Mouse (Mus musculus) MEL (cell line): ENCODE data around the gene Olfr331.
"Not testable (repeated sequence)": the region's sequence is repeated elsewhere in the genome, so short reads cannot be mapped to it uniquely, and the experiment has no call there.

Source experiments
- CTCF ChIP-seq, 3 experiments: IDR thresholded peaks in 2 of 3; conservative IDR thresholded peaks in 1 of 3; 2 replicates each; pipeline ENCODE4 v1.5.1; 2011 to 2012; ENCODE audit warnings: low read length in 3 of 3, low read depth in 2 of 3, mild to moderate bottlenecking in 2 of 3, improper control_type of control experiment in 1 of 3, inconsistent platforms in 1 of 3, mixed read lengths in 1 of 3, moderate library complexity in 1 of 3; ENCODE audit not compliant: control insufficient read depth in 1 of 3, insufficient read depth in 1 of 3, poor library complexity in 1 of 3, severe bottlenecking in 1 of 3
- HCFC1 ChIP-seq: IDR thresholded peaks from 2 replicates; pipeline ENCODE4 v1.6.1; 2012; ENCODE audit warnings: low read depth, mild to moderate bottlenecking, inconsistent platforms, low read length, improper control_type of control experiment, moderate library complexity
- JUND ChIP-seq: IDR thresholded peaks from 2 replicates; pipeline ENCODE4 v1.6.1; 2011; ENCODE audit warnings: low read depth, mild to moderate bottlenecking, improper control_type of control experiment, low read length
- MAFK ChIP-seq: IDR thresholded peaks from 2 replicates; pipeline ENCODE4 v1.6.1; 2011; ENCODE audit warnings: low read depth, mild to moderate bottlenecking, low read length, improper control_type of control experiment, borderline replicate concordance
- MAX ChIP-seq: IDR thresholded peaks from 2 replicates; pipeline ENCODE4 v1.6.1; 2011; ENCODE audit warnings: low read length, improper control_type of control experiment
- MYC ChIP-seq: IDR thresholded peaks from 2 replicates; pipeline ENCODE4 v1.6.1; 2011; ENCODE audit warnings: low read depth, mild to moderate bottlenecking, low read length, improper control_type of control experiment, moderate library complexity
- POLR2A ChIP-seq, 2 experiments: IDR thresholded peaks; 2 replicates each; pipeline ENCODE4 v1.6.1; 2011 to 2012; ENCODE audit warnings: low read length in 2 of 2, mild to moderate bottlenecking in 2 of 2, control low read depth in 1 of 2, improper control_type of control experiment in 1 of 2, low read depth in 1 of 2, moderate library complexity in 1 of 2; ENCODE audit not compliant: control insufficient read depth in 1 of 2, insufficient read depth in 1 of 2, poor library complexity in 1 of 2
- RCOR1 ChIP-seq: IDR thresholded peaks from 2 replicates; pipeline ENCODE4 v1.6.1; 2012; ENCODE audit warnings: low read depth, mild to moderate bottlenecking, inconsistent platforms, low read length, improper control_type of control experiment
- TBP ChIP-seq: IDR thresholded peaks from 2 replicates; pipeline ENCODE4 v1.8.0; 2011; ENCODE audit warnings: low read depth, low read length, improper control_type of control experiment
- TCF12 ChIP-seq: IDR thresholded peaks from 2 replicates; pipeline ENCODE4 v1.6.1; 2014; ENCODE audit warnings: low read depth, mild to moderate bottlenecking, inconsistent platforms, low read length, improper control_type of control experiment, moderate library complexity
- USF1 ChIP-seq: IDR thresholded peaks from 2 replicates; pipeline ENCODE4 v1.6.1; 2014; ENCODE audit warnings: low read depth, mild to moderate bottlenecking, inconsistent platforms, low read length, improper control_type of control experiment, moderate library complexity
- ZC3H11A ChIP-seq: IDR thresholded peaks from 2 replicates; pipeline ENCODE4 v1.6.1; 2012; ENCODE audit warnings: low read depth, mild to moderate bottlenecking, inconsistent platforms, low read length, improper control_type of control experiment
- ZNF384 ChIP-seq: IDR thresholded peaks from 2 replicates; pipeline ENCODE4 v1.6.1; 2012; ENCODE audit warnings: low read depth, mild to moderate bottlenecking, inconsistent platforms, low read length, improper control_type of control experiment

GRCm38 (mm10) chr11:58518916-58519315 lies 16.5 kb upstream of the Olfr331 start:
- not testable (repeated sequence) for TF ChIP-seq POLR2A (IDR thresholded peaks at IDR 0.05; ENCODE audit: control insufficient read depth in 1 of 2, insufficient read depth in 1 of 2, low read depth in 1 of 2, low read length in 2 of 2, poor library complexity in 1 of 2); ZC3H11A; CTCF (IDR thresholded peaks at IDR 0.05 in 2 of 3, conservative IDR thresholded peaks at IDR 0.05 in 1 of 3; ENCODE audit: control insufficient read depth in 1 of 3, insufficient read depth in 1 of 3, low read depth in 2 of 3, low read length in 3 of 3, poor library complexity in 1 of 3, severe bottlenecking in 1 of 3); HCFC1; TCF12; TBP; JUND; MYC; ZNF384; MAFK; USF1; RCOR1; MAX
